Mouse (Mus musculus) gastrocnemius, postnatal 10 days (tissue): ENCODE data around the gene Naa38. TPM values are rescaled to one million over a fixed set of nuclear protein-coding genes. Genes with fewer than 3 reads are reported as not detected.

ENCODE experiments used
- DNase-seq: peaks from one replicate; pipeline ENCODE4 v3.0.0; 2021; ENCODE audit warnings: mixed read lengths
- total RNA-seq, 2 experiments: library from RNA; stranded (reverse); gene quantifications; 2 replicates each; pipeline ENCODE4 v1.2.3; 2021

The Naa38 gene
- total RNA-seq, 2 experiments from 2014 or later = 83.8 to 94.5 TPM

GRCm38 (mm10) chr11:69400083-69400850 is 5.0 kb downstream of the Naa38 start:
- peak; percentile 8 for DNase-seq

GRCm38 (mm10) chr11:69401210-69401637 is 5.9 kb downstream of the Naa38 start:
- peak; percentile 74 for DNase-seq

GRCm38 (mm10) chr11:69401987-69402386 is 6.7 kb downstream of the Naa38 start:
- DNase-seq = no peak

GRCm38 (mm10) chr11:69403691-69404594 is 8.7 kb downstream of the Naa38 start:
- DNase-seq = peak; percentile 20

- DNase-seq = peak; percentile 8
Measured at GRCm38 (mm10) chr11:69404595-69405396, 9.5 kb downstream of the Naa38 start.

GRCm38 (mm10) chr11:69405397-69406200 is 10.3 kb downstream of the Naa38 start:
- DNase-seq = peak; percentile 8

GRCm38 (mm10) chr11:69406282-69406681 is 11.0 kb downstream of the Naa38 start:
- DNase-seq = no peak

- DNase-seq = no peak
Measured at GRCm38 (mm10) chr11:69406867-69407723, 11.8 kb downstream of the Naa38 start.

- DNase-seq = no peak
Measured at GRCm38 (mm10) chr11:69407724-69408004, 12.4 kb downstream of the Naa38 start.

- DNase-seq = peak; percentile 65
Measured at GRCm38 (mm10) chr11:69408541-69409377, 13.5 kb downstream of the Naa38 start.

- DNase-seq = peak; percentile 85
Measured at GRCm38 (mm10) chr11:69409378-69410044, 14.2 kb downstream of the Naa38 start.

GRCm38 (mm10) chr11:69410045-69410309 is 14.7 kb downstream of the Naa38 start:
- DNase-seq = no peak

GRCm38 (mm10) chr11:69410310-69411072 is 15.2 kb downstream of the Naa38 start:
- DNase-seq = peak; percentile 65

- DNase-seq = peak; percentile 96
Measured at GRCm38 (mm10) chr11:69411073-69411535, 15.8 kb downstream of the Naa38 start.

GRCm38 (mm10) chr11:69411538-69412203 is 16.4 kb downstream of the Naa38 start:
- DNase-seq = peak; percentile 88

GRCm38 (mm10) chr11:69412548-69412947 is 17.3 kb downstream of the Naa38 start:
- no peak for DNase-seq
